Mouse (Mus musculus) megakaryocyte, adult 5-6 weeks (primary cell): ENCODE measurements around the gene Galntl6. TPM values are rescaled to one million over a fixed set of nuclear protein-coding genes. Genes with fewer than 3 reads are reported as not detected.

Experiments
- ATAC-seq: 2 replicates; pipeline ENCODE4 v1.8.0; 2016; ENCODE audit warnings: mild to moderate bottlenecking, inconsistent platforms; ENCODE audit not compliant: poor library complexity, severe bottlenecking
- total RNA-seq, 2 experiments: library from RNA; stranded (forward) in 1 of 2; stranded (reverse) in 1 of 2; fragments of 153-499, 151-499 nt in 1 of 2; fragments of 221-1000, 200-1000 nt in 1 of 2; gene quantifications; 2 replicates each; pipeline versions ENCODE4 v1.2.3 to v1.2.4; 2015 to 2017

Galntl6 gene
- total RNA-seq, 2 experiments from 2014 or later, result 0.22 TPM; not detected in 1

- ATAC-seq, result no peak
Observed at GRCm38 (mm10) chr8:57972832-57973231, 939.6 kb downstream of the Galntl6 start.

GRCm38 (mm10) chr8:57966676-57967075 lies 945.8 kb downstream of the Galntl6 start:
- no peak for ATAC-seq

- no peak for ATAC-seq
Observed at GRCm38 (mm10) chr8:57965508-57965907, 946.9 kb downstream of the Galntl6 start.

- no peak for ATAC-seq
Observed at GRCm38 (mm10) chr8:57962286-57963110, 949.9 kb downstream of the Galntl6 start.

GRCm38 (mm10) chr8:57959136-57959535 lies 953.3 kb downstream of the Galntl6 start:
- ATAC-seq, result no peak

GRCm38 (mm10) chr8:57958121-57958901 lies 954.1 kb downstream of the Galntl6 start:
- no peak for ATAC-seq

GRCm38 (mm10) chr8:57955501-57955900 lies 956.9 kb downstream of the Galntl6 start:
- no peak for ATAC-seq

- no peak for ATAC-seq
Observed at GRCm38 (mm10) chr8:57941113-57941512, 971.3 kb downstream of the Galntl6 start.

GRCm38 (mm10) chr8:57939856-57940420 lies 972.5 kb downstream of the Galntl6 start:
- no peak for ATAC-seq

GRCm38 (mm10) chr8:57939177-57939855 lies 973.1 kb downstream of the Galntl6 start:
- peak; percentile 62 for ATAC-seq

- no peak for ATAC-seq
Observed at GRCm38 (mm10) chr8:57927074-57927473, 985.4 kb downstream of the Galntl6 start.

- ATAC-seq, result no peak
Observed at GRCm38 (mm10) chr8:57923556-57923955, 988.9 kb downstream of the Galntl6 start.

GRCm38 (mm10) chr8:57923130-57923529 lies 989.3 kb downstream of the Galntl6 start:
- no peak for ATAC-seq

- ATAC-seq, result no peak
Observed at GRCm38 (mm10) chr8:57922214-57923070, 990.0 kb downstream of the Galntl6 start.

- no peak for ATAC-seq
Observed at GRCm38 (mm10) chr8:57920326-57920903, 992.0 kb downstream of the Galntl6 start.

- ATAC-seq, result no peak
Observed at GRCm38 (mm10) chr8:57918720-57919640, 993.5 kb downstream of the Galntl6 start.

- no peak for ATAC-seq
Observed at GRCm38 (mm10) chr8:57893360-57893759, 1019.1 kb downstream of the Galntl6 start.

- ATAC-seq, result no peak
Observed at GRCm38 (mm10) chr8:57892115-57892514, 1020.3 kb downstream of the Galntl6 start.

- ATAC-seq, result no peak
Observed at GRCm38 (mm10) chr8:57890159-57890558, 1022.3 kb downstream of the Galntl6 start.
